Mouse (Mus musculus) embryo, embryonic 10.5 days (tissue): ENCODE measurements around the gene Rap2a.

Source experiments
- DNase-seq: peaks from one replicate; pipeline ENCODE4 v3.0.0-alpha.2; 2015; ENCODE audit warnings: low spot score

Gene Rap2a

DNA sequence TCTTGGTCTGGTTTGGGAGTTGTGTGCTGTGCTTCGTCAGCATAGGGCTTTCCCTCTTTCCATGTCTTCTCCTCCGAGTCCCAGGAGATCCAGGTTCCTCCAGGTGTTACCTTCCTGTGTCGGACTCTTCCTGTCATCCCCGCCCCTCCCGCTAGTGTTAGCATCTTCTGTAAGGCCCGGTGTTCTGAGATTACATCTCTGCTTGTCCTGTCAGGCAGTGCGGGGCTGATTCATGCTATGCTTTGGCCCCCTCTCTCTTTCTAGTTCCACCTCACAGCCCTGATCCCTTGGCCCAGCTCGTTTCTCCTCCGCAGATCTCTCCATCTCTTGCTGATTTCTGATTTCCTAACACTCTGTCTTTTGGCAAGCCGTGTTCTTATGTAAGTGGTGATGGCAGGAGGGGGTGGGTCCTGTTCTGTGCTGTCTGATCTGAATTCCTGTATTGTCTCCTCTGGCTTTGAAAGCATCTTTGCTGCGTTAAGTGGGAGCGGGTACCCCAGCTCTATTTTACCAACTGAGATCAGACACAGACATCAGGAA lies 21.8 kb downstream of the Rap2a start:
- DNase-seq = no peak

GRCm38 (mm10) chr14:120500791-120501190 lies 22.5 kb downstream of the Rap2a start:
- DNase-seq = no peak

DNA sequence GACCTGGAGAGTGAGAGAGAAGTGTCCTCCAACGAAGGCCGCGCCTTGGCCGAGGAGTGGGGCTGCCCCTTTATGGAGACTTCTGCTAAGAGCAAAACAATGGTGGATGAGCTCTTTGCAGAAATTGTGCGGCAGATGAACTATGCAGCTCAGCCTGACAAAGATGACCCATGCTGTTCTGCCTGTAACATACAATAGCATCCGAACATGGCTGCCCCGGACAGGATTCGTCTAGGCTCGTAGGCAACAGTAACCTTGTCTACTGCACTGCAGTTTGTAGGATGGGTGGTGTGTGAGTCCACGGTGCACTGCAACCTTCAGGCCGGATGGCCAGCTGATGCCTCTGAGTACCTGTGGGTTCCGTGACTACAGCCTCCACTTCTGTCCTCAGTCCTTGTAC lies 25.4 kb downstream of the Rap2a start:
- DNase-seq = no peak

GRCm38 (mm10) chr14:120504423-120504822 lies 26.2 kb downstream of the Rap2a start:
- no peak for DNase-seq

- no peak for DNase-seq
Observed at GRCm38 (mm10) chr14:120504928-120505461, 26.8 kb downstream of the Rap2a start.

DNA sequence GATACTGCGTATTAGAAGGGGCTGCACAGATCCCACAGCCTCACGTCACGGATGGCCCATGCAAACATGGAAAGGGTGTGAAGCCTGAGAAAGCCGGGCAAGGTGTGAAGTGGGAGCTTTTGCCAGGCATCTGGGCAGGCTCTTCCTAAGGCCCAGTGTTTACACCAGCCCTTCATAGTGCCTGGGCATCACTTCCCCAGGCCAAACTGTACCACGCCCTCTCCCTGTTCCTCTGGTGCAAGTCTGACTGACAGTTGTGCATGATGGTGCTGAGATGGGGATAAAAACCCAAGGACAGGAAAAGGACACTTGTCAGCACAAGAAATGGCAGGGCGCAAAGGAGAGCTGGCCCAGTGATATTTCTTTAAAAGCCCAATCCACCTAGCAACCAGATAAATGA lies 27.7 kb downstream of the Rap2a start:
- DNase-seq = no peak

GRCm38 (mm10) chr14:120507516-120507915 lies 29.3 kb downstream of the Rap2a start:
- DNase-seq = peak; percentile 24

DNA sequence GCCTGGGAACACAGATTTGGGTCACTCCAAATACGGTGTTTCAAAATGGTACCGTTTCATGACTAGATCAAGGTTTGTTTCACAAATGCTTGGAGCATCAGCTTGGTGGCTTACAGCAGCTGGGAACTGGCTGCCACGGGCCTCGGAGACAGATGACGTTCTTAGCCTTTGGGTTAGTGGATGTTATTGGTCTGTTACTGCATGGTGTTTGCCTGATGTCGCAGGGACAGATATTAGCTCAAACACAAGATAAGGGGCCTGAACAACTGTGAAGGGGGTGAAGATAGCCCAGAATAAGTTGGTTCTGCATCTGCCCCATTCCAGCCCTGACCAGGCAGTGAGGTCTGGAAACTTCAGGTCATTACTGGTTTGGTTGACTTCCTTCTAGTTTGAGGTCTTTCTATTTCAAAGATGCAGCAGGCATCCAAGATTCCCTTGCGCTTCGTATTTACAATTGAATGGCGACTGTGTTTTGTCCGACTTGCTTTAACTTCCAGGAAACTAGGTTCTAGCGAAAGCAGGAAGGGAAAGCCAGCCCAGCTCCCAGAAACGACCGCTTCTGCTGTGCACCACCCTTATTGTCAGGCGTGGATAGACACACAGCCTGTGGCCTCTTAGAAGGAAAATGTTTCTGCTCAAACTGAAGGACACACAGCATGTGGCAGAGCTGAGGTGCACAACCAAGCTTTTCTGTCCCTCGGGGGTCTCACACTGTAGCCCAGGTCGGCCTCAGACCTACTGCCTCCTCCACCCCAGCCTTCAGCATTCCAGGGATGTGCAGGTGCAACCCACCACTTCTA lies 30.5 kb downstream of the Rap2a start:
- no peak for DNase-seq

GRCm38 (mm10) chr14:120509366-120509640 lies 31.1 kb downstream of the Rap2a start:
- DNase-seq = no peak

DNA sequence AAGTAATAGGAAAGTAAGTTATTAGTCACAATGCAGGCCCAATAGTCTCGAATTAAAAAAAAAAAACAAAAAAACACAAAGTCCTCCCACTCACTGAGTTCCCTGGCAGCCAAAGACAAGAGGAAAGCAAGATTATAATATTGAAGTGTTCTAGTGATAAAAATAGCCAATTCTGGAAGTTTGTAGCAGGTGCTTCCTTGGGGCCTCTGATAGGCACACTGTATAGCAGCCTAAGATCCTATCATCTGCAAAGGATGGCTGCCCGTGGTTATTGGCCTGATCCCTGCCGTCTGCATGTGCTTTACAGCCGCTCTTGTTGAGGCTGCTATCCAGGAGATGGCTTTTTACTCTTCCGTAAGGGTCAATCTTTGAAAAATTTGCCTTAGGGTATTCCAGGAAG lies 33.6 kb downstream of the Rap2a start:
- no peak for DNase-seq

DNA sequence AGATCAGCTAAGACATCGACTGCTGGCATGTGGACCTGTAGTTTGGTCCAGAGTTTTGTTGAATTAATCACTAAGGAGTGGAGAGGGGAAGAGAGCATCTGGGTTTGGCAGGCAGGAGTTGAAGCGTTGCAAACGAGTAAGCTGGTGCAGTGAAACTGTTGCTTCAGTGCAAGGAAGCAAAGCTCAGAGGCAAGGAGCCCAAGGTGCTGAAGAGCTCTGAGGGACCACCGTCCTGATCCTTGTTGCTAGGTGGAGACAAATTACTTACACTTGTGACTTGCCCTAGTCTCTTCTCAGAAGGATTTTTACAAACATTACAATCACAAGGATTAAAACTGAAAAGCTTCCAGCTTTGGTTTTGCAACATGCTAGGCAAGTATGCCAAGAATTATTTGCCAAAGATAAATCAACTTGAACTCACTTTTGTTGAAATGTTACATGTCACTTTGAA lies 36.6 kb downstream of the Rap2a start:
- DNase-seq = no peak

GRCm38 (mm10) chr14:120515376-120515775 lies 37.1 kb downstream of the Rap2a start:
- DNase-seq = no peak

- DNase-seq = no peak
Observed at GRCm38 (mm10) chr14:120518706-120519105, 40.5 kb downstream of the Rap2a start.

DNA sequence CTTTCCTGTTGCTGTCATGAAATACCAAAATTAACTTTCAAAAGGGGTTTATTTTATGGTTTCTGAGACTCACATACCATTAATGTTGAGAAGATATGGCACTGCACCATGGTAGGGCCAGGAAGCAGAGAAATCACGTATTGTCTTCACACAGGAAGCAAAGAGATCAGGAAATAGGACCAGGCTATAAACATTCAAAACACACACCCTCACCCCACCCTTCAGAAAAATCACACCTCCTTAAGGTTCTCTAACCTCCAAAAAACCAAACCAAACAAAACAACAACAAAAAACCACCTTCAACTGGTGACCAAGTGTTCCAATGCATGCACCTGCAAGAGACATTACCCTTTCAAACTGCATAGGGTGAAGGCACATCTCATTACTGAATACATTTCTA lies 41.7 kb downstream of the Rap2a start:
- no peak for DNase-seq

- DNase-seq = no peak
Observed at GRCm38 (mm10) chr14:120520843-120521242, 42.6 kb downstream of the Rap2a start.

GRCm38 (mm10) chr14:120523296-120523695 lies 45.1 kb downstream of the Rap2a start:
- DNase-seq = no peak

- no peak for DNase-seq
Observed at GRCm38 (mm10) chr14:120525644-120526043, 47.4 kb downstream of the Rap2a start.

DNA sequence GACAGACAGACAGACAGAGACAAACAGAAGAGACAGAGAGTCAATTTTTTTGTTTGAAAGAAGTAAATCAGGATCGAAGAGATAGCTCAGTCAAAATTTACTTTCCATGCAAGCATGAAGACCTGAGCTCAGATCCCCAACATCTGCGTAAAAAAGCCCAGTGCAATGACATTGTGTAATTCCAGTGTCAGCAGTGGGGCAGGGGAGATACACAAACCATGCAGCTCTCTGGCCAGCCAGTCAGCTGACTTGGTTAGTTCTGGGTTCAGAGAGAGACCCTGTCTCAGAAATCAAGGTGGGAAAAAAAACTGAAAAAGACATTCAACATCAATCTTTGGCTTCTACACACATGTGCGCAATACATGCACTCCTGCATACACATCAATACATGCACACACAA lies 55.1 kb downstream of the Rap2a start:
- no peak for DNase-seq

DNA sequence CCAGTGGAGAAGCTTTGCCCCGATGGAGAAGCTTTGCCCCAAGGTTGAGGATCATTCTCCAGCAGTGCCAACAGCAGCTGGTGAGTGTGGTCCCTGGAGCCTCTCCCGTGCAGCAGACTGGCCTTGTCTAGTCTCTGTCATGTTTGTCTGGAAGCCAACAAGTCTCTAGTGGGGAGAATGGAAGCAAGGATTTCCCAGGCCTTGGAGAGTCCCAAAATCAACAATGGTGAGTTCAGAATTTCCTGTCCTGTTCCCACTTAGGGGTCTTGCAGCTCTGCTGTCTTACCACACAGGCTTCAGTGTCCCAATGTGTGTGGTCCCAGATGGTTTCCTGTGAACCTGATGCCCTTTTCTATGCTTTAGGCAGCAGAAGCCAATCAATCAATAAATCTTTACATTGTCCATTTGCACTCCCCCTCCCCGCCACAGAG lies 56.6 kb downstream of the Rap2a start:
- DNase-seq = peak; percentile 23

DNA sequence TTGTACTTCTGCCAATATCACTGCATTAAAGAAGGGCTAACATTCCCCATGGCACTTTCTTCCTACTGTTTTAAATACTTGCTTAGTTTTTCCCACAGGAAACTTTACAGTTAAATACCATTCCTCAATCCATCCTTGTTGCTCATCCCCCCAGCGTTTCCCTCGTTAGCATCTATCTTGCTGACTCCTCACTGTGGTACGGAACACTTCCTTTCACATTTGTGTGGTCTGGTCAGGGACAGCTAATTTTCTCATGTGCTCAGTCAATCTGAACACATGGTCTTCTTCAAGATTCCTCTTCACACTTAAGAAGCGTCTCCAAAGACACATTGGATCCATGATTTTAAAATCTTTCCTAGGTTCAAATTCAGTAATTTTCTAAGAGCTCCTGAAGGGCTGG lies 57.2 kb downstream of the Rap2a start:
- no peak for DNase-seq

- DNase-seq = no peak
Observed at GRCm38 (mm10) chr14:120535924-120536323, 57.7 kb downstream of the Rap2a start.

DNA sequence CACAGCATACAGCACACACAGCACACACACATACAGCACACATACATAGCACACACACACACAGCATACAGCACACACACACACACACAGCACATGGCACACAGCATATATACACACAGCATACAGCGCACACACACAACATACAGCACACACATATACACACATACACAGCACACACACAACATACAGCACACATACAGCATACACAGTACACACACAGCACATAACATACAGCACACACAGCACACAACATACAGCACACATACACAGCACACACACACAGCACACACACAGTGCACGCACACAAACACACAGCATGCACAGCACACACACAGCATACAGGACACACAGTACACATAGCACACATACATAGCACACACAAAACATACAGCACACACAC lies 60.9 kb downstream of the Rap2a start:
- DNase-seq = no peak

DNA sequence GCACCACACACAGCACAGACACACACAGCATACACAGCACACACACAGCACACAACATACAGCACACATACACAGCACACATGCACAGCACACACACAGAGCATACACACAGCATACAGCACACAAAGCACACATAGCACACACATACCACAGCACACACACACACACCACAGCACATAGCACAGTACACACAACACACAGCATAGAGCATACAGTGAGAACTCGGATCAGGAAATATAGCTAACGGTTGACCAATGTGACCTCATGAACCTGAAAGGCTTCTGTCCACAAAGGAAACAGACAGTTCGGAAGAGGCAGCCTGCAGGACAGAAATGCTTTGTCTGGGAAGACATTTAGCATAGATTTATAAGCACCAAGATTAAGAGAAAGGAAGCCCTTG lies 61.4 kb downstream of the Rap2a start:
- no peak for DNase-seq

DNA sequence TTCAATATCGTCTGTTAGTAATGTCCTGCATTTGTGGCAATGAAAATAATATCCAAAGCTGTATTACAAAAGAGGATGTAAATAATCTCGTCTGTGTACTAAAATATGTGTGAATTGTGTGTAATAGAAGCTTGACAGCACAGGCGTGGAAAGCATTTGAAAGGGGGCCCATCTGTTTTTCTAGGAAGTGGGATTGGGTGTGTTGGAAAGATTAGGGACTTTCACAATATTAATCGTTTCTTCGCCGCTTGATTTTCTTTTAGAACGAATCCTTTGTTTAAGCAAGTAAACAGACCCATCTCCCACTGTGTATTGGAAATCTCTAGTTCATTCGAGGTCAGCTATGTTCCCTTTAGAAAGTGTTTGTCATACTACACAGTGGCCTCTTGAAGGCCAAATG lies 64.2 kb downstream of the Rap2a start:
- DNase-seq = no peak
